Mouse (Mus musculus) kidney, postnatal 0 days (tissue): Measurements from ENCODE around the gene Duoxa1. TPM values are rescaled to one million over a fixed set of nuclear protein-coding genes. Genes with fewer than 3 reads are reported as not detected.
"Not testable (repeated sequence)": the region's sequence is repeated elsewhere in the genome, so short reads cannot be mapped to it uniquely, and the experiment has no call there.

ENCODE experiments used
- ATAC-seq: fragments of 200-750 bp; cut with Nextera tagmentation; replicated peaks from 2 replicates; pipeline ENCODE4 v1.8.0; 2017; ENCODE audit warnings: low read depth, moderate number of reproducible peaks, moderate TSS enrichment, moderate library complexity; ENCODE audit not compliant: low FRiP score
- DNase-seq: peaks from one replicate; pipeline ENCODE4 v3.0.0-alpha.2; 2016; ENCODE audit warnings: low spot score
- H3K27ac ChIP-seq: fragments of 300-500 bp; sonication (generic); 2 replicates; pipeline ENCODE4 v1.5.1; 2014; ENCODE audit warnings: mild to moderate bottlenecking
- H3K27me3 ChIP-seq: fragments of 300-500 bp; sonication (generic); 2 replicates; pipeline ENCODE4 v1.6.1; 2014; ENCODE audit warnings: low read length, mixed read lengths; ENCODE audit not compliant: insufficient read depth
- H3K36me3 ChIP-seq: fragments of 300-500 bp; sonication (generic); 2 replicates; pipeline ENCODE4 v1.6.1; 2014; ENCODE audit warnings: low read length, mixed read lengths; ENCODE audit not compliant: insufficient read depth
- H3K4me1 ChIP-seq: fragments of 300-500 bp; sonication (generic); replicated peaks from 2 replicates; pipeline ENCODE4 v1.6.1; 2014; ENCODE audit warnings: antibody characterized with exemption, low read length, mixed read lengths; ENCODE audit not compliant: insufficient read depth
- H3K4me2 ChIP-seq: fragments of 300-500 bp; sonication (generic); 2 replicates; pipeline ENCODE4 v1.6.1; 2014; ENCODE audit warnings: mild to moderate bottlenecking, low read length, moderate library complexity, mixed read lengths
- H3K4me3 ChIP-seq: fragments of 300-500 bp; sonication (generic); replicated peaks from 2 replicates; pipeline ENCODE4 v1.5.1; 2014; ENCODE audit warnings: low read depth, low read length
- H3K9ac ChIP-seq: fragments of 300-500 bp; sonication (generic); 2 replicates; pipeline ENCODE4 v1.6.1; 2014; ENCODE audit warnings: low read depth, low read length
- H3K9me3 ChIP-seq: fragments of 300-500 bp; sonication (generic); replicated peaks from 2 replicates; pipeline ENCODE4 v1.6.1; 2016; ENCODE audit warnings: low read length, inconsistent platforms, mixed read lengths
- CTCF ChIP-seq: IDR thresholded peaks from 2 replicates; pipeline ENCODE4 v1.5.1; 2016; ENCODE audit warnings: antibody characterized with exemption, low read depth, mild to moderate bottlenecking, moderate library complexity
- WGBS: fragments of 180-500 bp; shearing (Covaris S2); extraction: QIAGEN DNeasy Blood & Tissue Kit; methylation state at CpG from one replicate; pipeline ENCODE4 v1.1.7; 2014; 5-methylcytosine and 5-hydroxymethylcytosine counted together
- polyA plus RNA-seq: library from polyadenylated mRNA; unstranded; fragments of >200 nt; fragmentation: Nextera tagmentation; extraction: Ambion mirVana; gene quantifications from 2 replicates; pipeline ENCODE4 v1.2.1, GENCODE M21; 2015

Gene Duoxa1
- polyA plus RNA-seq, 1 experiment from 2014 or later, result not detected

DNA sequence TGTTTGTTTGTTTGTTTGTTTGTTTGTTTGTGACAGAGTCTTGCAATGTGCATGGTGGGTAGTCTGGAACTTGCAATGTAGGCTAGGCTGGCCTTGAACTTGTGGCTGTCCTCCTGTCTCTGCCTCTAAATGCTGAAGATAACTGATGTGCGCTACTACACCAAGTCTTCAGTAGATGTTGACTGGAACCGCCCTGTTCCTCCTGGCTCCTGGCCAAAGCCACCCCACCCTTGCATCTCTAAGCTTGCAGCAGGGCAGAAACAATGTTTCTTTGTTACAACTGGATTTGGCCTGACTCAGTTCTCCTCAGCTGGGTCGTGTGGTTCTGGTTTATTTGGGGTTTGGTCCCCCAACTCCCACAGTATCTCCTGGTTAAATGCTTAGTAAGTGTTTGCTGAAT lies 20.6 kb upstream of the Duoxa1 start:
- 62% methylated on average over 3 of the region's 3 CpGs for WGBS

GRCm38 (mm10) chr2:122332222-122332621 lies 18.7 kb upstream of the Duoxa1 start:
- H3K9ac ChIP-seq, result no peak overlapping the region
- H3K4me1 ChIP-seq, result no peaks in the 10 kb centered on the region
- ATAC-seq (no peak), DNase-seq (no peak)
- H3K27me3 ChIP-seq, result no peaks in the 10 kb centered on the region
- WGBS, result 91% methylated on average over 3 of the region's 3 CpGs
- no peak overlapping the region for H3K27ac ChIP-seq
- no peak overlapping the region for H3K4me2 ChIP-seq
- no peak for TF ChIP-seq CTCF
- no peak overlapping the region for H3K4me3 ChIP-seq
- no peaks in the 10 kb centered on the region for H3K36me3 ChIP-seq
- H3K9me3 ChIP-seq, result no peaks in the 10 kb centered on the region

More for the DNA sequence above, 20.6 kb upstream of the Duoxa1 start:
- Histone ChIP-seq H3K9ac (no peak overlapping the region), H3K27ac (no peak overlapping the region), H3K4me2 (no peak overlapping the region), H3K27me3 (no peaks in the 10 kb centered on the region), H3K36me3 (no peaks in the 10 kb centered on the region), H3K4me1 (no peaks in the 10 kb centered on the region), H3K4me3 (no peak overlapping the region), H3K9me3 (no peaks in the 10 kb centered on the region)
- no peak for TF ChIP-seq CTCF
- ATAC-seq (no peak), DNase-seq (no peak)

- H3K27me3 ChIP-seq, H3K4me2 ChIP-seq, DNase-seq, H3K9me3 ChIP-seq, H3K4me1 ChIP-seq, H3K9ac ChIP-seq, H3K4me3 ChIP-seq, ATAC-seq, H3K36me3 ChIP-seq, H3K27ac ChIP-seq: not testable (repeated sequence)
- 91% methylated on average over 4 of the region's 6 CpGs for WGBS
These were observed 16.8 kb upstream of the Duoxa1 start for GRCm38 (mm10) chr2:122330317-122330716.

- Histone ChIP-seq H3K27me3 (no peaks in the 10 kb centered on the region), H3K27ac (no peak overlapping the region), H3K4me2 (no peak overlapping the region), H3K4me1 (no peaks in the 10 kb centered on the region), H3K36me3 (no peaks in the 10 kb centered on the region), H3K9me3 (no peaks in the 10 kb centered on the region), H3K9ac (no peak overlapping the region), H3K4me3 (no peak overlapping the region)
- no peak for ATAC-seq
- 56% methylated on average over 3 of the region's 3 CpGs for WGBS
- no peak for TF ChIP-seq CTCF
- DNase-seq, result no peak
These were observed 14.5 kb upstream of the Duoxa1 start for GRCm38 (mm10) chr2:122327986-122328385.

- Histone ChIP-seq H3K4me1 (no peaks in the 10 kb centered on the region), H3K36me3 (no peaks in the 10 kb centered on the region), H3K9ac (no peak overlapping the region), H3K9me3 (no peaks in the 10 kb centered on the region), H3K27ac (no peak overlapping the region), H3K27me3 (no peaks in the 10 kb centered on the region), H3K4me2 (no peak overlapping the region), H3K4me3 (no peak overlapping the region)
- DNase-seq, result no peak
- no peak for ATAC-seq
- 66% methylated on average over 2 of the region's 2 CpGs for WGBS
- TF ChIP-seq CTCF, result no peak
These were observed 11.8 kb upstream of the Duoxa1 start for GRCm38 (mm10) chr2:122325361-122325760.

GRCm38 (mm10) chr2:122324586-122324985 lies 11.1 kb upstream of the Duoxa1 start:
- H3K4me1 ChIP-seq, result no peaks in the 10 kb centered on the region
- 62% methylated on average over 3 of the region's 3 CpGs for whole genome bisulfite sequencing
- H3K27me3 ChIP-seq, result no peaks in the 10 kb centered on the region
- no peak overlapping the region for H3K4me3 ChIP-seq
- TF ChIP-seq CTCF, result no peak
- H3K9me3 ChIP-seq, result no peaks in the 10 kb centered on the region
- ATAC-seq (no peak), DNase-seq (no peak)
- H3K9ac ChIP-seq, result no peak overlapping the region
- H3K4me2 ChIP-seq, result no peak overlapping the region
- no peaks in the 10 kb centered on the region for H3K36me3 ChIP-seq
- H3K27ac ChIP-seq, result no peak overlapping the region

- no peak for TF ChIP-seq CTCF
- WGBS, result 52% methylated on average over 3 of the region's 3 CpGs
These were observed 10.4 kb upstream of the Duoxa1 start for GRCm38 (mm10) chr2:122323960-122324359.

More at GRCm38 (mm10) chr2:122323960-122324359, 10.4 kb upstream of the Duoxa1 start:
- no peaks in the 10 kb centered on the region for H3K9me3 ChIP-seq
- DNase-seq (no peak), ATAC-seq (peak; percentile 72)
- H3K4me2 ChIP-seq, result no peak overlapping the region
- H3K4me1 ChIP-seq, result no peaks in the 10 kb centered on the region
- H3K4me3 ChIP-seq, result no peak overlapping the region
- H3K27me3 ChIP-seq, result no peaks in the 10 kb centered on the region
- no peaks in the 10 kb centered on the region for H3K36me3 ChIP-seq
- H3K27ac ChIP-seq, result no peak overlapping the region
- H3K9ac ChIP-seq, result no peak overlapping the region
